Mouse (Mus musculus) stomach, postnatal 0 days (tissue): ENCODE measurements around the gene Bcl9l. TPM values are rescaled to one million over a fixed set of nuclear protein-coding genes. Genes with fewer than 3 reads are reported as not detected.
A peak's percentile ranks its signal among the peaks of the same experiment; 100 is the strongest.

ENCODE experiments used
- ATAC-seq: fragments of 200-750 bp; cut with Nextera tagmentation; 2 replicates; pipeline ENCODE4 v1.8.0; 2017; ENCODE audit not compliant: low FRiP score, low TSS enrichment
- DNase-seq: peaks from one replicate; pipeline ENCODE4 v3.0.0-alpha.2; 2016; ENCODE audit warnings: low spot score
- H3K27ac ChIP-seq: fragments of 300-500 bp; sonication (generic); replicated peaks from 2 replicates; pipeline ENCODE4 v1.5.1; 2014; ENCODE audit warnings: mild to moderate bottlenecking, control low read depth
- H3K27me3 ChIP-seq: fragments of 300-500 bp; sonication (generic); 2 replicates; pipeline ENCODE4 v1.6.1; 2014; ENCODE audit warnings: low read length; ENCODE audit not compliant: control insufficient read depth, insufficient read depth
- H3K36me3 ChIP-seq: fragments of 300-500 bp; sonication (generic); 2 replicates; pipeline ENCODE4 v1.6.1; 2014; ENCODE audit warnings: low read length, mixed read lengths; ENCODE audit not compliant: control insufficient read depth, insufficient read depth
- H3K4me1 ChIP-seq: fragments of 300-500 bp; sonication (generic); replicated peaks from 2 replicates; pipeline ENCODE4 v1.6.1; 2014; ENCODE audit warnings: antibody characterized with exemption; ENCODE audit not compliant: control insufficient read depth, insufficient read depth
- H3K4me2 ChIP-seq: fragments of 300-500 bp; sonication (generic); replicated peaks from 2 replicates; pipeline ENCODE4 v1.6.1; 2014; ENCODE audit warnings: low read depth, mild to moderate bottlenecking, control low read depth, moderate library complexity
- H3K4me3 ChIP-seq: fragments of 300-500 bp; sonication (generic); 2 replicates; pipeline ENCODE4 v1.5.1; 2014; ENCODE audit warnings: low read depth, low read length, control low read depth
- H3K9ac ChIP-seq: fragments of 300-500 bp; sonication (generic); 2 replicates; pipeline ENCODE4 v1.6.1; 2014; ENCODE audit warnings: mild to moderate bottlenecking, low read length, control low read depth, mixed read lengths
- H3K9me3 ChIP-seq: fragments of 300-500 bp; sonication (generic); 2 replicates; pipeline ENCODE4 v1.6.1; 2016; ENCODE audit warnings: low read length; ENCODE audit not compliant: control insufficient read depth
- CTCF ChIP-seq: IDR thresholded peaks from 2 replicates; pipeline ENCODE4 v1.5.1; 2016; ENCODE audit warnings: antibody characterized with exemption, low read depth, mild to moderate bottlenecking, moderate library complexity
- EP300 ChIP-seq: optimal IDR thresholded peaks from 2 replicates; pipeline ENCODE3; 2016; ENCODE audit warnings: antibody characterized with exemption
- WGBS: fragments of 180-500 bp; shearing (Covaris S2); extraction: QIAGEN DNeasy Blood & Tissue Kit; methylation state at CpG from one replicate; pipeline ENCODE4 v1.1.7; 2014; 5-methylcytosine and 5-hydroxymethylcytosine counted together
- polyA plus RNA-seq: library from polyadenylated mRNA; unstranded; fragments of >200 nt; fragmentation: Nextera tagmentation; extraction: Ambion mirVana; gene quantifications from 2 replicates; pipeline ENCODE4 v1.2.1, GENCODE M21; 2015

Bcl9l gene
- polyA plus RNA-seq, 1 experiment from 2014 or later: 5.2 TPM

DNA sequence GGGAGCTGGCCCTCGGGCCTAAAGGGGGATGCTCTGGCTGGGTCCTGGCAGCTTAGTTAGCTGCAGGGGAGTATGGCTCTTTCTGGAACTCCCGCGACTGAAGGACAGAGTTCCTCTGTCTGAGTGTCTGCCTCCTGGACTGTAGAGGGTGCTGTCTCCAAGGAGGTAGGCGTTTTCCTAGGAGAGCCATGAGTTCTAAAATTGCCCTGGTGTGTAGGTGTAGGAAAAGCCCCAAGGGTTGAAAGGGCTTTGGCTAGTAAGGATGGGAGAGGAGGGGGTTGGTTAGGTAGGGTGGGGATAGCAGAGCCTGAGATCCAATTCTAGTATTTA is 27.8 kb upstream of the Bcl9l start, which contains the start of gene Upk2:
Upk2 (minus strand) TSS at position 86 of the 330 bp plus-strand sequence.
- H3K4me1 ChIP-seq: no peaks in the 10 kb centered on the region
- peak; percentile 40 for ATAC-seq
- peak; percentile 30 for DNase-seq
- no peaks in the 10 kb centered on the region for H3K27me3 ChIP-seq
- H3K4me3 ChIP-seq: no peak within 1 kb of the TSS
- no peak for TF ChIP-seq EP300
- peak; percentile 62 for TF ChIP-seq CTCF
- no peaks in the 10 kb centered on the region for H3K9me3 ChIP-seq
- H3K4me2 ChIP-seq: peak within 1 kb of the TSS; percentile 24; the same call in 1 of the 2 replicates
- H3K36me3 ChIP-seq: no peaks in the 10 kb centered on the region
- no peak within 1 kb of the TSS for H3K27ac ChIP-seq
- WGBS: 39% methylated on average over 4 of the region's 4 CpGs
- no peak within 1 kb of the TSS for H3K9ac ChIP-seq

DNA sequence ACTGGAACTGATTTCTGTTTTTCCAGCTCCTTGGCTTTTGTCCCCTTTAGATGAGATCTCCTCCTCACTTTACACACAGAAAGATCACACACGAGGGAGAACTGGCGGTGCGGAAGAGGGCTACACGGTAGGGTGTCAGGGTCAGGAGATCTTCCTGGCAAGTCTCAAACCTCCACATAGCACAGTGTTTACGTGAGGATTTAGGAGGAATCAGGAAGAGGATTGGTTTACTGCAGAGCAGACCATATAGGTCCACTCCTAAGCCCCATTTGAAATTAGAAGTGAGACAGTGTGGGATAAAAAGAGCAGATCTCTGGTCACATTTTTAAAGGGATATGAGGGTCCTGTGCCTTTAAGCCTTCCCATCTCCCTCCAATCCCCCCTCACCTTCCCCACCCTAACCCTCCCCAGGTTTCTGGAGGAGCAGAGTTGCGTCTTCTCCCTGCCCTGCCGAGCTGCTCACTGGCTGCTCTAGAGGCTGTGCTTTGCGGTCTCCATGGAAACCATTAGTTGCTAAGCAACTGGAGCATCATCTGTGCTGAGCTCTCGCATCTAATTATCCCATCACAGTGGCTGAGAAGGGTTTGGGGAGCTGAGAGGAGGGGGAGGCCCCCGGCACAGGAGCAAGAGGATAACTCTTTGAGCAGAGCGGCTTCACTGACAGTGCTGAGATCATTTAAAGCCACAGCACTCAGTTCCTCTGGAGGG is 25.4 kb upstream of the Bcl9l start:
- DNase-seq (peak; percentile 40), ATAC-seq (peak; percentile 64)
- no peaks in the 10 kb centered on the region for H3K9me3 ChIP-seq
- no peaks in the 10 kb centered on the region for H3K4me1 ChIP-seq
- no peaks in the 10 kb centered on the region for H3K27me3 ChIP-seq
- no peak overlapping the region for H3K4me2 ChIP-seq
- H3K4me3 ChIP-seq: no peak overlapping the region
- H3K9ac ChIP-seq: no peak overlapping the region
- H3K27ac ChIP-seq: no peak overlapping the region
- TF ChIP-seq EP300: no peak
- no peak for TF ChIP-seq CTCF
- WGBS: 11% methylated on average over 11 of the region's 11 CpGs
- no peaks in the 10 kb centered on the region for H3K36me3 ChIP-seq

DNA sequence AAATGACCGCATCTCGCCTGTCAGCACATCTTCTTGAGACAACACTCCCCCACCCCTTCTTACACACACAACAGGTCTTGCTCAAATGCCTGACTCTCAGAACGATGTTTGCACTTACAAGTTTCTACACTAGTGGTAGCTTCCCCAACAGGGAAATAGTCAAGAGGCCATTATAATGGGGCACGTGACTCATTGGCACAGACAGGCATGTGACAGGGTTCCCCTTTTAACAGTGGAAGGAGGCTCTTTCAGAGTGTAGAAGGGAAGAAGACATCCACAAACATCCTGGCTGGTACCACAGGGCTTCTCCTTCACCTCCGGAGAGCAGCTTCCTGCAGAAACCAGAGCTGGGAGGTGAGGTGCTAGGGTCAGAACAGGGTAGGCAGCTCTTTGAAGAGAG is 20.7 kb upstream of the Bcl9l start:
- ATAC-seq (no peak), DNase-seq (no peak)
- WGBS: 65% methylated on average over 5 of the region's 5 CpGs

GRCm38 (mm10) chr9:44468224-44468623 is 14.4 kb upstream of the Bcl9l start:
- Histone ChIP-seq H3K9ac (no peak overlapping the region), H3K36me3 (no peaks in the 10 kb centered on the region), H3K4me3 (no peak overlapping the region), H3K27me3 (no peaks in the 10 kb centered on the region), H3K27ac (no peak overlapping the region), H3K9me3 (no peaks in the 10 kb centered on the region), H3K4me2 (no peak overlapping the region), H3K4me1 (no peaks in the 10 kb centered on the region)
- 51% methylated on average over 7 of the region's 7 CpGs for WGBS
- no peak for ATAC-seq
- TF ChIP-seq CTCF (no peak), EP300 (no peak)
- no peak for DNase-seq

More for the DNA sequence above, 20.7 kb upstream of the Bcl9l start:
- Histone ChIP-seq H3K4me2 (no peak overlapping the region), H3K27me3 (no peaks in the 10 kb centered on the region), H3K4me3 (no peak overlapping the region), H3K27ac (no peak overlapping the region), H3K9ac (no peak overlapping the region), H3K4me1 (no peaks in the 10 kb centered on the region), H3K9me3 (no peaks in the 10 kb centered on the region), H3K36me3 (no peaks in the 10 kb centered on the region)
- TF ChIP-seq EP300 (no peak), CTCF (no peak)

DNA sequence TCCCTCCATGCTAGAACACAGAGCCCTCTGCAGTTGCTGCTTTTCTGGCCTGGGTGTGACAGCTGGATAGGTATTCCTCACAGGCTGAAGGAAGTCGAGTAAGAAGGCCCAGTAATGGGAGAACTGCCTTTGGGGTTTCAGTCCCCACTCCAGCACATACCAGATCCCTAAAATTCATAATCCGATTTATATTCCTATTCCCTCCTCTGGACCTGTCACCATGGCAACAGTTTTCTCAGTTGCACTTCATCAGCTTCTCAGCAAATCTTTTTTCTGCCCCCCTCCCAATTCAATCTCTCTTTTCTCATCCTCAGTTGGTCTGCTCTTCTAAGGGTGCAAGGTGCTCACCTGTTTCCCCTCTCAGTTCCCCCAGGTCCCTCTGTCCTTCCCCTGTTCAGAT is 13.8 kb upstream of the Bcl9l start:
- no peak overlapping the region for H3K4me2 ChIP-seq
- TF ChIP-seq CTCF (no peak), EP300 (no peak)

GRCm38 (mm10) chr9:44473184-44473583 is 9.4 kb upstream of the Bcl9l start:
- DNase-seq (no peak), ATAC-seq (no peak)
- no peak for TF ChIP-seq EP300
- TF ChIP-seq CTCF: peak; percentile 57
- no peaks in the 10 kb centered on the region for H3K9me3 ChIP-seq
- H3K4me2 ChIP-seq: no peak overlapping the region
- 52% methylated on average over 3 of the region's 3 CpGs for WGBS
- H3K27ac ChIP-seq: no peak overlapping the region
- H3K9ac ChIP-seq: no peak overlapping the region
- H3K36me3 ChIP-seq: no peaks in the 10 kb centered on the region
- no peaks in the 10 kb centered on the region for H3K27me3 ChIP-seq
- no peaks in the 10 kb centered on the region for H3K4me1 ChIP-seq
- H3K4me3 ChIP-seq: no peak overlapping the region

More for the DNA sequence above, 13.8 kb upstream of the Bcl9l start:
- no peak for ATAC-seq
- no peak overlapping the region for H3K9ac ChIP-seq
- H3K4me3 ChIP-seq: no peak overlapping the region
- no peak for DNase-seq
- H3K27ac ChIP-seq: no peak overlapping the region
- H3K36me3 ChIP-seq: no peaks in the 10 kb centered on the region
- H3K9me3 ChIP-seq: no peaks in the 10 kb centered on the region
- no peaks in the 10 kb centered on the region for H3K27me3 ChIP-seq
- WGBS: 49% methylated on average over 2 of the region's 2 CpGs
- no peaks in the 10 kb centered on the region for H3K4me1 ChIP-seq
